Mouse (Mus musculus): Measurements from ENCODE around the gene Taar7a.
A peak's percentile ranks its signal among the peaks of the same experiment; 100 is the strongest.

- TF ChIP-seq CTCF (IDR thresholded peaks at IDR 0.05; ENCODE audit: low read depth): peak; percentile 99
- TF ChIP-seq EP300 (IDR thresholded peaks at IDR 0.05; ENCODE audit: low read depth): no peak
Observed at GRCm38 (mm10) chr10:23978901-23979705, 14.2 kb downstream of the Taar7a start.
